Mouse (Mus musculus) T-helper 2 cell (primary cell): ENCODE data around the gene Reck.

ENCODE experiments used
- in situ Hi-C: fragments of 300-600 bp; cut with MboI, MseI; formaldehyde crosslinking; loops from one replicate; pipeline ENCODE4 v1.15.1; 2025; ENCODE audit warnings: high pct_unique_total_duplicates

Reck gene

GRCm38 (mm10) chr4:43875160-43875918 lies at the start of gene Reck:
Gene Reck, plus strand, starts transcription at chr4:43875530.
- in situ Hi-C loops = no loop called here

GRCm38 (mm10) chr4:43828806-43829205 lies 46.5 kb upstream of the Reck start:
- in situ Hi-C loops = loop anchor here (10.0 kb wide), 1 partner anchor 194 kb away; the partner anchor contains the start of gene Npr2

GRCm38 (mm10) chr4:43832031-43832430 lies 43.3 kb upstream of the Reck start:
- in situ Hi-C loops = no loop called here

- in situ Hi-C loops = no loop called here
Observed at GRCm38 (mm10) chr4:43833752-43834151, 41.6 kb upstream of the Reck start.

GRCm38 (mm10) chr4:43834749-43835148 lies 40.6 kb upstream of the Reck start:
- in situ Hi-C loops = no loop called here

GRCm38 (mm10) chr4:43838326-43838725 lies 37.0 kb upstream of the Reck start:
- in situ Hi-C loops = no loop called here

- in situ Hi-C loops = no loop called here
Observed at GRCm38 (mm10) chr4:43840101-43840500, 35.2 kb upstream of the Reck start, which contains the start of gene Olfr157. Gene Olfr157, minus strand, starts transcription at chr4:43840201.

GRCm38 (mm10) chr4:43851265-43851664 lies 24.1 kb upstream of the Reck start, which contains the start of gene Olfr155:
Gene Olfr155, plus strand, starts transcription at chr4:43851565.
- in situ Hi-C loops = loop anchor here (5.0 kb wide), 1 partner anchor 84 kb away; no protein-coding TSS in a partner anchor

- in situ Hi-C loops = loop anchor here (5.0 kb wide), 1 partner anchor 87 kb away; no protein-coding TSS in a partner anchor
Observed at GRCm38 (mm10) chr4:43854101-43854500, 21.2 kb upstream of the Reck start.

GRCm38 (mm10) chr4:43859886-43860285 lies 15.4 kb upstream of the Reck start:
- in situ Hi-C loops = no loop called here

- in situ Hi-C loops = no loop called here
Observed at GRCm38 (mm10) chr4:43860744-43861519, 14.4 kb upstream of the Reck start.

- in situ Hi-C loops = no loop called here
Observed at GRCm38 (mm10) chr4:43863298-43863697, 12.0 kb upstream of the Reck start.

GRCm38 (mm10) chr4:43869821-43870220 lies 5.5 kb upstream of the Reck start:
- in situ Hi-C loops = loop anchor here (5.0 kb wide), 1 partner anchor 58 kb away; no protein-coding TSS in a partner anchor

- in situ Hi-C loops = no loop called here
Observed at GRCm38 (mm10) chr4:43874501-43874900, 829 bp upstream of the Reck start.

GRCm38 (mm10) chr4:43875919-43876411 lies 635 bp downstream of the Reck start:
- in situ Hi-C loops = no loop called here

GRCm38 (mm10) chr4:43877230-43877629 lies 1.9 kb downstream of the Reck start:
- in situ Hi-C loops = no loop called here

GRCm38 (mm10) chr4:43878121-43878776 lies 2.9 kb downstream of the Reck start:
- in situ Hi-C loops = no loop called here

- in situ Hi-C loops = no loop called here
Observed at GRCm38 (mm10) chr4:43879566-43879965, 4.2 kb downstream of the Reck start.

GRCm38 (mm10) chr4:43884196-43884595 lies 8.9 kb downstream of the Reck start:
- in situ Hi-C loops = no loop called here

- in situ Hi-C loops = no loop called here
Observed at GRCm38 (mm10) chr4:43891247-43891646, 15.9 kb downstream of the Reck start.

GRCm38 (mm10) chr4:43897209-43897608 lies 21.9 kb downstream of the Reck start:
- in situ Hi-C loops = no loop called here

- in situ Hi-C loops = no loop called here
Observed at GRCm38 (mm10) chr4:43899197-43899596, 23.9 kb downstream of the Reck start.
